Mouse (Mus musculus): ENCODE measurements around the gene Nup88.

DNA sequence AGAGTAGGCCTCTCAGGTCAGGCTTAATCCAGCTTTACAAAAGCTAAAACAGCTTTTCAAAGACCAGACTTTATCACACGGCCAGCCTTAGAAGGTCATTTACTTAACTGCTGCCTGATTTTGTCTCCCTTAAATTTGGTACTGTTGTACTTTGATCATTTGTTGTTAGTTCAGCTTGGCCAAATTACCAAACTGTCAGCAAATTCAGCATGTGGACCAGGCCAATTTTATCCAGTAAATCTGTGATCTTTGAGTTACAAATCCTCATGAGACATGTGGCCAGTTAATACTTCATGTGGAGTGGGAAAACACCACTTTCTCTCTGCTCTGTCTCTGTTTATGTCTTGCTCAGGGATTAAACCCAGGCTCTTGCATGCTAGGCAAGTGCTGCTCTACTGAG lies 2.8 kb upstream of the Nup88 start:
- TF ChIP-seq CTCF (IDR thresholded peaks at IDR 0.05; ENCODE audit: extremely low read depth, insufficient read depth, insufficient read length, insufficient replicate concordance): no peak
- TF ChIP-seq POLR2A (IDR thresholded peaks at IDR 0.05; ENCODE audit: low read depth, low read length): no peak

Data from spleen, adult 2 months (tissue).